Mouse (Mus musculus) sigmoid colon, adult 10 weeks (tissue): ENCODE results near the gene Tspan32. TPM values are rescaled to one million over a fixed set of nuclear protein-coding genes. Genes with fewer than 3 reads are reported as not detected.

Experiments used
- polyA plus RNA-seq: library from polyadenylated mRNA; stranded (reverse); fragments of 350-450 nt; fragmentation: Illumina TruSeq; extraction: RNeasy Lipid Tissue Mini Kit (QIAGEN cat#74804); gene quantifications from one replicate; pipeline ENCODE4 v1.2.3, GENCODE M21; 2014; ENCODE audit warnings: low read depth, low replicate concordance

The Tspan32 gene
- 2.3 TPM for polyA plus RNA-seq

DNA sequence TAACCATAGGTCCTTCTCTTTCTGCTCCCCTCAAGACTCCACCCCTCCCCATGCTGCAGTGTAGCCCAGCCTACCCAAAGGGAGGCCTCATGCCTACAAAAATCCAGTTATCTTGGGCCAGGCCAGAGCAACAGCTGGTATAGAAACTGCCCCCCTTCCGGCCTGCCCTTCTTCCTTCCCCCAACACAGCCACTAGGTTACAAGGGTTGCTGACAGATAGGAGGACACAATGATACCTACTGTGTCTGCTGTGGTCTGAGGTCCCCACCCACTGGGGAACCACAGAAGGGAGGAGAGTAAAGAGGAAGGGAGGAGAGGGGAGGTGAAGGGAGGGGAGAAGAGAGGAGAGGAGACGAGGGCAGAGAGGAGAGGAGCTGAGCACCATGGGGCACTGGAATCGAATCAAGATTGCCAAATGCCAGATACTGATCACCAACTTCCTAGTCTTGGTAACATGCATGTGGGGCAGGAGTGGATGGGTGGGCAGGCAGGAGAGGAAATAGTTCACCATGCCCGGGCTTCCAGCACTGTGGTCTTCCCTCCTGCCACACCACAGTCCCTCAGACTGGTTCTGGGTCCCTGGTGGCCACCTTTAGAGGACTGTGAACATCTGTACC, at the start of gene Tspan32:
Gene Tspan32 (plus strand): TSS at position 320 of the 617 bp plus-strand sequence.

DNA sequence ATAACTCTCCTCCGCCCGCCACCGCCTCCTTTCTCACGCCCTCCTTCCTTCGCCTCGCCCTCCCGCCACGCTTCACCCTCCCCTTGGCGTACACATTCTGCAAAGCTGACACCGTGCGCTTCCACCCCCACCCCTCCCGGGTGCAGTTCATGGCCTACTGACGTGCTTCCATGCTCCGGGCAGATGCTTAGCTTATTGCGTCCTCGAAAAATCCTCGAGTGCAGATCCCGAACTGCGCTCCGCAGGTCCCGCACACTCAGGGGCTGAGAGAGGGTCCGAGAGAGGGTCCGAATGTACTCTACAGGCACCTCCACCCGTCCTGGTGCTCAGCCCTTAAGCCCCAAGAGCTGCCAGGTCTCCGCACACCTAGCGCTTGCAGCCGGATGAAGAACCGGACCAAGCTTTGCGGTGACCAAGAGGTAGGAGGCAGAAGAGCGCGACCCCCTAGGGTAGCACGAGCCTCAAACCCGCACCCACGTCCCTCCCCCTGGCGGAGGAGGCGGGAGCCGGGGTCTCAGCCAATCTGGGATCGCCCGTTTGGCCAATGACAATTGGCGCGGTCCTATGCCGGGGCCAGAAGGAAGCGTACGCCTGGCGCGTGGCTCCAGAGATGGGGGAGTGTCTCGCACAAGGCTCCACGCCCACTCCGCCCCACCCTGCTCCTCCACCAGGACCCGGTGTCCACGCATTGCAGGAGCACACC, 35.9 kb upstream of the Tspan32 start, which contains the start of gene Ascl2:
Gene Ascl2 (minus strand): TSS at position 456 of the 703 bp plus-strand sequence.

DNA sequence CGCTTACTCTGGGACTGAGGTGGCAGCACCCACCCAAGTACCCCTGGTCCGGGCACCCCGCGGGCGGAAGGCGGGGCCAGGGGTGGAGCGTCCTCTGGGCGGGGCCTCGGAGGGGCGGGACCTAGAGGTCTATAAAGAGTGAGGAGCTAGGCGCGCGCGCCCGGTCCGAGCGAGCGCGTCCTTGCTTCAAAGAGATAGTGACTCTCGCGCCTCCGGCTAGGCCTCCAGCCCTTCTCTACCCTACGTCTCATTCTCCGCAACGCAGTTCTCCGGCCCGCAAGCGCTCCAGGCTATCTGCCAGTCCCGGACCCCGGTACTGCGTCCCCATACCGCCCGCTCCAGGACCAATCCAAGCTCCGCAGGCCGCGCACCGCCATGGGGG, 47.8 kb downstream of the Tspan32 start, which contains the start of gene Cd81:
Gene Cd81 (plus strand): TSS at position 114 of the 382 bp plus-strand sequence.

DNA sequence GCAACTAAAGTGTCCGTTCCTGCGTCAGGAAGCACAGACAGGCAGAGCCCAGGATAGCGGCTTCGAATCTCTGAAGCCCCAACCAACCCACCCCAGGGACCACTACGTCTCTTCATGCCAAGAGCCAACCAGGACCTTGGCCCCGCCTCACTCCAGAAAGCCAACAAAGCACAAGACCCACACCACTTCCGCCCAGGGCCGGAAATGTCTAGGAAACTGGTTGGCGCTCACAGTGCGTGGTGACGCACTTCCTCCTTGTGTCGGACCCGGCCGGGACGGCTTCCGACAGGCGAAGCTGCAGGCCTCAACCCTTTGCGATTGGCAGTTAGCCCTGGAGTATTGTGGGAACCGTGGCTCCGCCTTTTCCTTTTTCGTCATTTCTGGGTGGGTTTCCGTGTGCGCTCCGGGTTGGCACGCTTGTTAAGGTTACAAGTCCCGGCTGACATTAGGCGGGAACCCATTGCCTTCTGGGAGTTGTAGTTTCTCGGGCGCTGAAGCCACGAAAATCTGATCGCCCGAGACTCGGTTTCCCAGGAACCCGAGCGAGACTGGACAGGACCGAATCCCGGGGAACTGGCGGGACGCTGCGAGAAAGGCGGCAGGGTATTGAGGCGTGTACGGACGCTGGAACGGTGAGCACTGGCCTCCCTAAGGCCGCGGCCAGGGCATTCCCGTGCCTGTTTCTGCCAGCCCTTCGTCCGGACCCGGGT, 64.2 kb downstream of the Tspan32 start, which contains the start of gene Tssc4:
Gene Tssc4 (plus strand): TSS at position 368 of the 710 bp plus-strand sequence.

Other genes with a start within 250 kb of the Tspan32 start
- not detected for gene Th, start 73.9 kb upstream of the Tspan32 start, polyA plus RNA-seq
- gene Ascl2, start 35.8 kb upstream of the Tspan32 start, polyA plus RNA-seq, result 2.5 TPM
- gene Cd81, start 47.7 kb downstream of the Tspan32 start, polyA plus RNA-seq, result 67.3 TPM
- gene Tssc4, start 64.2 kb downstream of the Tspan32 start, polyA plus RNA-seq, result 0.57 TPM
- gene Trpm5, start 89.6 kb downstream of the Tspan32 start, polyA plus RNA-seq, result 2.4 TPM
- 13.6 TPM for gene Kcnq1, start 101.3 kb downstream of the Tspan32 start, polyA plus RNA-seq